Mouse (Mus musculus): Measurements from ENCODE around the gene Fgfr2.

DNA sequence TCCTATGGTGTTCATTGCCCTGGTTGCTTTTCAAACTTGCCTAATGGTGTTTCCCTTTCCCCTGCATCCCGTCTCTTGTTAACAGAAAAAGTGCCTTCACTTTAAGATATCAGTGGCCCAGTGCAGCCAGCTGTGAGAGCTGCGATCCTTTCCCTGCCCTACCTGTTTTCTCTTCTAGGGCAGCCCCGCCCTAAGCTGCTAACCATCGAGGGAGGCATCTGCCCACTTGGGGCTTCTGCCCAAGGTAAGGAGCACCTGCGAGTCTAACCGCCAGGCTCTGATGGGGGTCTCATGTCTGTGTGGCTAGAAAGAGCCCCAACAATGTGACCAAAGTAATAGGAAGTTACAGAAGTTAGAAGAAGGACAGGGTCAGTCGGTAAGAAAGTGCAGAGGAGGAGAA lies 1960.9 kb downstream of the Fgfr2 start:
- no peak for TF ChIP-seq CTCF (IDR thresholded peaks at IDR 0.05; ENCODE audit: borderline replicate concordance, insufficient read depth, low read length)
- TF ChIP-seq POLR2A (IDR thresholded peaks at IDR 0.05; ENCODE audit: low read depth, low read length): no peak
